Mouse (Mus musculus) C2C12 (cell line): ENCODE data around the gene F830045P16Rik.

Experiments
- CEBPB ChIP-seq: IDR thresholded peaks from one replicate; pipeline ENCODE4 v1.6.1; 2011; ENCODE audit warnings: low read depth, mild to moderate bottlenecking, control low read depth, moderate library complexity
- CTCF ChIP-seq: IDR thresholded peaks from one replicate; pipeline ENCODE4 v1.5.1; 2011; ENCODE audit not compliant: control insufficient read depth, insufficient read depth, insufficient read length
- MYOD1 ChIP-seq: IDR thresholded peaks from one replicate; pipeline ENCODE4 v1.6.1; 2011; ENCODE audit warnings: low read depth; ENCODE audit not compliant: control insufficient read depth, insufficient read length
- USF1 ChIP-seq: IDR thresholded peaks from one replicate; pipeline ENCODE4 v1.6.1; 2011; ENCODE audit warnings: low read depth, mild to moderate bottlenecking, control low read depth, moderate library complexity

GRCm38 (mm10) chr2:129585904-129586514 lies 49.6 kb upstream of the F830045P16Rik start:
- TF ChIP-seq CEBPB (no peak), CTCF (no peak), USF1 (no peak), MYOD1 (no peak)
